Mouse (Mus musculus) CH12.LX (cell line): ENCODE results near the gene Cnot6. TPM values are rescaled to one million over a fixed set of nuclear protein-coding genes. Genes with fewer than 3 reads are reported as not detected.
A peak's percentile ranks its signal among the peaks of the same experiment; 100 is the strongest.

Experiments
- DNase-seq: peaks from one replicate; pipeline ENCODE4 v3.0.0-alpha.2; 2013; ENCODE audit errors: extremely low read depth
- H3K27ac ChIP-seq: 2 replicates; pipeline ENCODE4 v1.5.1; 2012; ENCODE audit warnings: low read depth, mild to moderate bottlenecking, control low read depth, moderate library complexity; ENCODE audit not compliant: insufficient read depth
- H3K27me3 ChIP-seq: replicated peaks from 2 replicates; pipeline ENCODE3; 2012; ENCODE audit warnings: inconsistent platforms
- H3K36me3 ChIP-seq, 2 experiments: replicated peaks in 1 of 2; 2 replicates each; pipeline versions ENCODE3 to v1.6.1; 2012; ENCODE audit warnings: inconsistent platforms in 1 of 2, low read length in 1 of 2, mild to moderate bottlenecking in 1 of 2, mixed read lengths in 1 of 2, moderate library complexity in 1 of 2; ENCODE audit not compliant: control insufficient read depth in 1 of 2, insufficient read depth in 1 of 2
- H3K4me1 ChIP-seq, 2 experiments: 2 replicates each; pipeline ENCODE4 v1.6.1; 2012; ENCODE audit warnings: inconsistent platforms in 1 of 2, moderate library complexity in 1 of 2; ENCODE audit not compliant: insufficient read depth in 2 of 2, control insufficient read depth in 1 of 2
- H3K4me2 ChIP-seq: 2 replicates; pipeline ENCODE4 v1.6.1; 2012; ENCODE audit warnings: low read depth, mild to moderate bottlenecking, control low read depth; ENCODE audit not compliant: poor library complexity, insufficient read depth, severe bottlenecking
- H3K4me3 ChIP-seq, 3 experiments: fragments of 150-350 bp in 1 of 3; sonication (generic) in 1 of 3; replicated peaks in 1 of 3; 2 replicates each; pipeline versions ENCODE3 to v1.5.1; 2011 to 2012; ENCODE audit warnings: low read depth in 2 of 3, low read length in 2 of 3, mild to moderate bottlenecking in 2 of 3, moderate library complexity in 2 of 3, control low read depth in 1 of 3, improper control_type of control experiment in 1 of 3, inconsistent platforms in 1 of 3, mixed read lengths in 1 of 3; ENCODE audit not compliant: poor library complexity in 1 of 3
- H3K79me2 ChIP-seq: replicated peaks from 2 replicates; pipeline ENCODE4 v1.6.1; 2012; ENCODE audit warnings: mild to moderate bottlenecking, moderate library complexity; ENCODE audit not compliant: control insufficient read depth, poor library complexity, insufficient read depth, severe bottlenecking; ENCODE audit errors: extremely low read depth
- H3K9ac ChIP-seq: 2 replicates; pipeline ENCODE4 v1.6.1; 2012; ENCODE audit warnings: low read depth, mild to moderate bottlenecking, control low read depth, moderate library complexity; ENCODE audit not compliant: insufficient read depth
- H3K9me3 ChIP-seq: replicated peaks from 2 replicates; pipeline ENCODE3; 2012; ENCODE audit warnings: low read length, inconsistent platforms, mixed read lengths
- BHLHE40 ChIP-seq: IDR thresholded peaks from 2 replicates; pipeline ENCODE4 v1.6.1; 2011; ENCODE audit warnings: mild to moderate bottlenecking, low read depth, low read length, improper control_type of control experiment
- CHD2 ChIP-seq: IDR thresholded peaks from 2 replicates; pipeline ENCODE4 v1.6.1; 2011; ENCODE audit warnings: low read length, improper control_type of control experiment
- CTCF ChIP-seq, 2 experiments: IDR thresholded peaks in 1 of 2; conservative IDR thresholded peaks in 1 of 2; 2 replicates each; pipeline ENCODE4 v1.5.1; 2011 to 2012; ENCODE audit warnings: low read depth in 2 of 2, low read length in 2 of 2, improper control_type of control experiment in 1 of 2, inconsistent platforms in 1 of 2, mild to moderate bottlenecking in 1 of 2, moderate library complexity in 1 of 2
- E2F4 ChIP-seq: IDR thresholded peaks from 2 replicates; pipeline ENCODE4 v1.6.1; 2011; ENCODE audit warnings: low read depth, low read length, improper control_type of control experiment; ENCODE audit not compliant: insufficient replicate concordance
- ELF1 ChIP-seq: IDR thresholded peaks from 2 replicates; pipeline ENCODE4 v1.6.1; 2014; ENCODE audit warnings: low read depth, mild to moderate bottlenecking, inconsistent platforms, low read length, improper control_type of control experiment
- EP300 ChIP-seq: IDR thresholded peaks from 2 replicates; pipeline ENCODE4 v1.6.1; 2011; ENCODE audit warnings: low read length, improper control_type of control experiment
- GABPA ChIP-seq: IDR thresholded peaks from 2 replicates; pipeline ENCODE4 v1.6.1; 2012; ENCODE audit warnings: low read depth, low read length, improper control_type of control experiment, inconsistent platforms; ENCODE audit not compliant: insufficient replicate concordance
- KAT2A ChIP-seq: IDR thresholded peaks from 2 replicates; pipeline ENCODE4 v1.6.1; 2012; ENCODE audit warnings: low read length, improper control_type of control experiment, inconsistent platforms; ENCODE audit not compliant: insufficient replicate concordance
- MAFK ChIP-seq: IDR thresholded peaks from 2 replicates; pipeline ENCODE4 v1.6.1; 2011; ENCODE audit warnings: low read length, improper control_type of control experiment; ENCODE audit not compliant: insufficient replicate concordance
- MAX ChIP-seq: IDR thresholded peaks from 2 replicates; pipeline ENCODE4 v1.6.1; 2011; ENCODE audit warnings: low read length, improper control_type of control experiment
- MXI1 ChIP-seq: IDR thresholded peaks from 2 replicates; pipeline ENCODE4 v1.6.1; 2011; ENCODE audit warnings: mild to moderate bottlenecking, low read depth, low read length, improper control_type of control experiment
- MYC ChIP-seq: IDR thresholded peaks from 2 replicates; pipeline ENCODE4 v1.6.1; 2011; ENCODE audit warnings: low read depth, mild to moderate bottlenecking, improper control_type of control experiment, low read length
- NELFE ChIP-seq: IDR thresholded peaks from 2 replicates; pipeline ENCODE4 v1.6.1; 2011; ENCODE audit warnings: low read depth, low read length, improper control_type of control experiment
- POLR2AphosphoS2 ChIP-seq: IDR thresholded peaks from 2 replicates; pipeline ENCODE4 v1.6.1; 2011; ENCODE audit warnings: low read depth, low read length, improper control_type of control experiment
- RAD21 ChIP-seq: IDR thresholded peaks from 2 replicates; pipeline ENCODE4 v1.6.1; 2011; ENCODE audit warnings: low read depth, mild to moderate bottlenecking, low read length, improper control_type of control experiment, moderate library complexity
- SIN3A ChIP-seq: IDR thresholded peaks from 2 replicates; pipeline ENCODE4 v1.6.1; 2012; ENCODE audit warnings: low read length, improper control_type of control experiment, inconsistent platforms
- SMC3 ChIP-seq: IDR thresholded peaks from 2 replicates; pipeline ENCODE4 v1.6.1; 2011; ENCODE audit warnings: low read depth, low read length, improper control_type of control experiment
- USF1 ChIP-seq: IDR thresholded peaks from 2 replicates; pipeline ENCODE4 v1.6.1; 2014; ENCODE audit warnings: low read depth, mild to moderate bottlenecking, inconsistent platforms, low read length, improper control_type of control experiment
- ZC3H11A ChIP-seq: IDR thresholded peaks from 2 replicates; pipeline ENCODE4 v1.6.1; 2012; ENCODE audit warnings: low read depth, mild to moderate bottlenecking, inconsistent platforms, low read length, improper control_type of control experiment
- ZNF384 ChIP-seq: IDR thresholded peaks from 2 replicates; pipeline ENCODE4 v1.6.1; 2012; ENCODE audit warnings: low read depth, low read length, improper control_type of control experiment, inconsistent platforms
- dilution Hi-C: fragments of 300-500 bp; cut with MboI; formaldehyde crosslinking; loops from 2 replicates; pipeline ENCODE4 v1.14.3; 2020; ENCODE audit warnings: low sequenced_read_pairs; ENCODE audit not compliant: extremely low pct_unique_long_range_greater_than_20kb, extremely low pct_ligation_motif_present
- in situ Hi-C: fragments of 300-500 bp; cut with MboI; formaldehyde crosslinking; loops from 3 replicates; pipeline ENCODE4 v1.14.3; 2019; ENCODE audit warnings: low sequenced_read_pairs, low pct_ligation_motif_present, low pct_unique_long_range_greater_than_20kb, mixed read lengths
- polyA plus RNA-seq: library from polyadenylated mRNA; unstranded; fragments of >175 nt; gene quantifications from 2 replicates; pipeline ENCODE4 v1.2.1, GENCODE M21; 2012; ENCODE audit warnings: low read depth; ENCODE audit not compliant: insufficient read length
- total RNA-seq, 2 experiments: library from RNA; depleted of rRNA; stranded (reverse); fragments of 300-350 nt in 1 of 2; fragments of >200 nt in 1 of 2; gene quantifications; 2 replicates each; pipeline ENCODE4 v1.2.3; 2012 to 2014

Gene Cnot6
- total and polyA plus RNA-seq, 3 experiments: 32.4 to 90.8 (median 85.0) TPM

DNA sequence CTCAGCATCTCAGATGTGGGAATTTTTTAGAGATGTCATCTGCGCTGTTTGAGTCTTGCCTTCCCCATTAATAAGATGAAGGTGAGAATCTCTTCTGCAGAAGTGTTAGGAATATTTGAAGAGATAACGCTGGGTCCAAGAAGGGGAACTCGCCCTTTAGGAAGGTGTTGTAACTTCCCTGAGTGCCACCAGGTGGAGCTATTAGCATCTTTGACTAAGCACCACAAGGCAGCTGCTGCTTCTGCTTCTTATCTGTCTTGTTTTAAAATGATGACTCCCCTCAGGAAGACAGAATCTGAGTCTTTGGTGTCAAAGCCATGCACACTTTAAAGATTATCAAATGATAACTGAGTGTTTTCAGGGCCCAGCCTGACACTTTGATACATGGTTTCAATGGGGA, 15.4 kb upstream of the Cnot6 start:
- TF ChIP-seq CHD2 (no peak), MXI1 (no peak), E2F4 (no peak), NELFE (0 out of 2 replicates have a peak, but pooled peaks have one; percentile 12), GABPA (no peak), MYC (peak; percentile 35; the same call in 1 of the 2 replicates), MAFK (no peak), USF1 (no peak), ZC3H11A (peak; percentile 83), KAT2A (no peak), CTCF (conservative IDR thresholded peaks at IDR 0.05 in 1 of 2, IDR thresholded peaks at IDR 0.05 in 1 of 2; ENCODE audit: low read depth in 2 of 2, low read length in 2 of 2) (peak; percentile 88 to 98), RAD21 (peak; percentile 93), SMC3 (peak; percentile 98)
- TF ChIP-seq, all 38 proteins: peak for 6
- H3K27me3 ChIP-seq: no peaks in the 10 kb centered on the region
- no peak overlapping the region for H3K4me3 ChIP-seq
- in situ Hi-C loops (no loop called here), dilution Hi-C loops (no loop called here)
- no peak overlapping the region for H3K27ac ChIP-seq
- peaks cover 0 to 4% of the 10 kb centered on the region in 2 experiments for H3K36me3 ChIP-seq
- no peaks in the 10 kb centered on the region for H3K79me2 ChIP-seq
- peaks cover 4 to 11% of the 10 kb centered on the region in 2 experiments; a peak in 3 of 4 replicates for H3K4me1 ChIP-seq
- H3K9me3 ChIP-seq: no peaks in the 10 kb centered on the region
- H3K4me2 ChIP-seq: no peak overlapping the region
- peak; percentile 73 for DNase-seq
- no peak overlapping the region for H3K9ac ChIP-seq

GRCm38 (mm10) chr11:49726800-49727199, 14.3 kb upstream of the Cnot6 start:
- Histone ChIP-seq H3K4me1 (peaks cover 0 to 4% of the 10 kb centered on the region in 2 experiments; a peak in 2 of 4 replicates), H3K27ac (no peak overlapping the region)
- dilution Hi-C loops: no loop called here

More at GRCm38 (mm10) chr11:49726800-49727199, 14.3 kb upstream of the Cnot6 start:
- no peaks in the 10 kb centered on the region for H3K27me3 ChIP-seq
- in situ Hi-C loops: no loop called here
- peaks cover 0 to 4% of the 10 kb centered on the region in 2 experiments for H3K36me3 ChIP-seq
- H3K9ac ChIP-seq: no peak overlapping the region
- H3K79me2 ChIP-seq: no peaks in the 10 kb centered on the region
- H3K9me3 ChIP-seq: no peaks in the 10 kb centered on the region
- no peak overlapping the region for H3K4me3 ChIP-seq
- H3K4me2 ChIP-seq: no peak overlapping the region
- TF ChIP-seq MAX (no peak), KAT2A (no peak), ELF1 (no peak), CHD2 (no peak), POLR2AphosphoS2 (no peak), ZNF384 (no peak), BHLHE40 (no peak), SIN3A (no peak), MYC (no peak), SMC3 (no peak), EP300 (no peak)
- no peak for DNase-seq
